Mouse (Mus musculus) liver, embryonic 14.5 days (tissue): Measurements from ENCODE around the gene St6galnac5. TPM values are rescaled to one million over a fixed set of nuclear protein-coding genes. Genes with fewer than 3 reads are reported as not detected.

ENCODE experiments used
- ATAC-seq: fragments of 200-750 bp; cut with Nextera tagmentation; 2 replicates; pipeline ENCODE4 v1.8.0; 2017; ENCODE audit warnings: moderate number of reproducible peaks, mild to moderate bottlenecking, moderate library complexity; ENCODE audit not compliant: insufficient read depth
- DNase-seq, 3 experiments: peaks; one replicate each; pipeline ENCODE4 v3.0.0-alpha.2; 2012 to 2013; ENCODE audit warnings: low read depth in 3 of 3, low spot score in 3 of 3
- H3K27ac ChIP-seq: fragments of 300-500 bp; sonication (generic); 2 replicates; pipeline ENCODE4 v1.5.1; 2014; ENCODE audit warnings: moderate library complexity, mild to moderate bottlenecking, control low read depth, inconsistent platforms
- H3K27me3 ChIP-seq: fragments of 300-500 bp; sonication (generic); 2 replicates; pipeline ENCODE4 v1.6.1; 2014; ENCODE audit warnings: mild to moderate bottlenecking, low read length, moderate library complexity; ENCODE audit not compliant: control insufficient read depth, insufficient read depth
- H3K36me3 ChIP-seq: fragments of 300-500 bp; sonication (generic); replicated peaks from 2 replicates; pipeline ENCODE4 v1.6.1; 2014; ENCODE audit warnings: low read depth; ENCODE audit not compliant: control insufficient read depth, insufficient read depth
- H3K4me1 ChIP-seq, 2 experiments: fragments of 200-500 bp in 1 of 2; fragments of 300-500 bp in 1 of 2; sonication (generic) in 1 of 2; replicated peaks; 2 replicates each; pipeline ENCODE4 v1.6.1; 2012 to 2014; ENCODE audit warnings: antibody characterized with exemption in 1 of 2, inconsistent platforms in 1 of 2, low read length in 1 of 2; ENCODE audit not compliant: control insufficient read depth in 2 of 2, insufficient read depth in 2 of 2
- H3K4me2 ChIP-seq: fragments of 300-500 bp; sonication (generic); 2 replicates; pipeline ENCODE4 v1.6.1; 2014; ENCODE audit warnings: low read depth, mild to moderate bottlenecking, control low read depth, moderate library complexity
- H3K4me3 ChIP-seq, 2 experiments: fragments of 200-500 bp in 1 of 2; fragments of 300-500 bp in 1 of 2; sonication (generic) in 1 of 2; 2 replicates each; pipeline ENCODE4 v1.5.1; 2012 to 2014; ENCODE audit warnings: low read depth in 2 of 2, low read length in 2 of 2, mild to moderate bottlenecking in 2 of 2, control low read depth in 1 of 2, inconsistent platforms in 1 of 2, moderate library complexity in 1 of 2; ENCODE audit not compliant: insufficient read depth in 1 of 2
- H3K9ac ChIP-seq: fragments of 300-500 bp; sonication (generic); replicated peaks from 2 replicates; pipeline ENCODE4 v1.6.1; 2014; ENCODE audit warnings: mild to moderate bottlenecking, control low read depth, moderate library complexity
- H3K9me3 ChIP-seq: fragments of 300-500 bp; sonication (generic); 2 replicates; pipeline ENCODE4 v1.6.1; 2016; ENCODE audit warnings: low read length, mixed read lengths; ENCODE audit not compliant: control insufficient read depth
- CTCF ChIP-seq: IDR thresholded peaks from 2 replicates; pipeline ENCODE4 v1.5.1; 2016; ENCODE audit warnings: antibody characterized with exemption, low read depth, control low read depth
- EP300 ChIP-seq: IDR thresholded peaks from 2 replicates; pipeline ENCODE4 v1.6.1; 2016; ENCODE audit warnings: antibody characterized with exemption, low read depth
- WGBS: fragments of 180-500 bp; shearing (Covaris S2); extraction: QIAGEN DNeasy Blood & Tissue Kit; methylation state at CpG from one replicate; pipeline ENCODE4 v1.1.7; 2014; ENCODE audit not compliant: insufficient replicate concordance; 5-methylcytosine and 5-hydroxymethylcytosine counted together
- polyA plus RNA-seq, 2 experiments: library from polyadenylated mRNA; depleted of rRNA in 1 of 2; stranded (reverse) in 1 of 2; unstranded in 1 of 2; fragments of >200 nt; fragmentation: Nextera tagmentation in 1 of 2; extraction: Ambion mirVana in 1 of 2; gene quantifications; 2 replicates each; pipeline versions ENCODE4 v1.2.1 to v1.2.3; 2012 to 2014

St6galnac5 gene
- polyA plus RNA-seq, 2 experiments, result 0.01 TPM; not detected in 1

GRCm38 (mm10) chr3:152831974-152832373 lies 150.1 kb downstream of the St6galnac5 start:
- Histone ChIP-seq H3K9ac (no peak overlapping the region), H3K4me1 (no peaks in the 10 kb centered on the region), H3K9me3 (no peaks in the 10 kb centered on the region), H3K4me2 (no peak overlapping the region), H3K4me3 (no peak overlapping the region), H3K27me3 (no peaks in the 10 kb centered on the region), H3K27ac (no peak overlapping the region), H3K36me3 (no peaks in the 10 kb centered on the region)
- no peak for TF ChIP-seq EP300
- TF ChIP-seq CTCF, result no peak
- ATAC-seq (no peak), DNase-seq (no peak)
- WGBS, result 78% methylated on average over 9 of the region's 9 CpGs

GRCm38 (mm10) chr3:152831377-152831776 lies 150.7 kb downstream of the St6galnac5 start:
- no peak for DNase-seq
- H3K27me3 ChIP-seq, result no peaks in the 10 kb centered on the region
- no peaks in the 10 kb centered on the region for H3K9me3 ChIP-seq
- H3K27ac ChIP-seq, result no peak overlapping the region
- WGBS, result 51% methylated on average over 3 of the region's 3 CpGs
- H3K4me1 ChIP-seq, result no peaks in the 10 kb centered on the region
- ATAC-seq, result no peak
- no peak overlapping the region for H3K4me2 ChIP-seq
- no peaks in the 10 kb centered on the region for H3K36me3 ChIP-seq
- no peak for TF ChIP-seq CTCF
- TF ChIP-seq EP300, result no peak
- no peak overlapping the region for H3K4me3 ChIP-seq
- H3K9ac ChIP-seq, result no peak overlapping the region

GRCm38 (mm10) chr3:152821202-152821601 lies 160.8 kb downstream of the St6galnac5 start:
- H3K4me2 ChIP-seq, result no peak overlapping the region
- DNase-seq (peak in 2 of 3 experiments; percentile 17 to 27), ATAC-seq (no peak)
- H3K27ac ChIP-seq, result no peak overlapping the region
- WGBS, result 46% methylated on average over 14 of the region's 14 CpGs
- no peaks in the 10 kb centered on the region for H3K27me3 ChIP-seq
- H3K4me3 ChIP-seq, result no peak overlapping the region
- H3K36me3 ChIP-seq, result no peaks in the 10 kb centered on the region
- no peak overlapping the region for H3K9ac ChIP-seq
- TF ChIP-seq EP300 (no peak), CTCF (no peak)
- H3K4me1 ChIP-seq, result no peaks in the 10 kb centered on the region
- H3K9me3 ChIP-seq, result no peaks in the 10 kb centered on the region

GRCm38 (mm10) chr3:152820406-152820805 lies 161.6 kb downstream of the St6galnac5 start:
- no peaks in the 10 kb centered on the region for H3K36me3 ChIP-seq
- H3K4me2 ChIP-seq, result no peak overlapping the region
- no peak overlapping the region for H3K4me3 ChIP-seq
- H3K27ac ChIP-seq, result no peak overlapping the region
- H3K27me3 ChIP-seq, result no peaks in the 10 kb centered on the region
- H3K4me1 ChIP-seq, result no peaks in the 10 kb centered on the region
- DNase-seq, result no peak
- ATAC-seq, result no peak
- no peak overlapping the region for H3K9ac ChIP-seq
- H3K9me3 ChIP-seq, result no peaks in the 10 kb centered on the region
- 32% methylated on average over 3 of the region's 3 CpGs for WGBS
- TF ChIP-seq EP300, result no peak
- TF ChIP-seq CTCF, result no peak

GRCm38 (mm10) chr3:152815110-152815509 lies 166.9 kb downstream of the St6galnac5 start:
- Histone ChIP-seq H3K27ac (no peak overlapping the region), H3K9ac (no peak overlapping the region), H3K9me3 (no peaks in the 10 kb centered on the region), H3K4me3 (no peak overlapping the region), H3K36me3 (no peaks in the 10 kb centered on the region), H3K4me1 (no peaks in the 10 kb centered on the region), H3K4me2 (no peak overlapping the region), H3K27me3 (no peaks in the 10 kb centered on the region)
- ATAC-seq (no peak), DNase-seq (no peak)
- no peak for TF ChIP-seq CTCF
- TF ChIP-seq EP300, result no peak
- WGBS, result 56% methylated on average over 5 of the region's 5 CpGs

- H3K27me3 ChIP-seq, result no peaks in the 10 kb centered on the region
- ATAC-seq (no peak), DNase-seq (no peak)
- no peak overlapping the region for H3K4me3 ChIP-seq
- TF ChIP-seq CTCF, result no peak
- TF ChIP-seq EP300, result no peak
- H3K9ac ChIP-seq, result no peak overlapping the region
- 36% methylated on average over 4 of the region's 4 CpGs for WGBS
- H3K4me2 ChIP-seq, result no peak overlapping the region
- no peaks in the 10 kb centered on the region for H3K9me3 ChIP-seq
- H3K27ac ChIP-seq, result no peak overlapping the region
- no peaks in the 10 kb centered on the region for H3K36me3 ChIP-seq
- H3K4me1 ChIP-seq, result no peaks in the 10 kb centered on the region
These were observed 168.1 kb downstream of the St6galnac5 start for GRCm38 (mm10) chr3:152813905-152814304.
